Comparison of ENCODE assay signal across 8 mouse cellular contexts in genomic region chr19:4227894-4228678, GRCm38 (mm10). TPM values are rescaled to one million over a fixed set of nuclear protein-coding genes. Genes with fewer than 3 reads are reported as not detected.
DNase-seq lines count a peak whose midpoint lies in the region; ATAC-seq and TF ChIP-seq lines count a peak whose summit lies in the region.
"Had no signal": no experiment of that assay in that cellular context is flagged by ENCODE, and none has a peak within 500 bp of the region (broad histone marks: within the 10 kb centered on the region; RNA-seq: fewer than 3 reads in every experiment).

No protein-coding gene starts in this region.

- no peak overlapping the region for H3K4me3 ChIP-seq in G1E (ENCODE audit: low read depth, low read length)
- no peak overlapping the region for H3K4me3 ChIP-seq in kidney, embryonic 15.5 days (replicated peaks)
- no peak overlapping the region for H3K4me3 ChIP-seq in lung, embryonic 15.5 days
- H3K4me3 ChIP-seq: midbrain, embryonic 12.5 days had no signal

- H3K9ac ChIP-seq in kidney, embryonic 15.5 days: no peak overlapping the region
- H3K9ac ChIP-seq in lung, embryonic 15.5 days: no peak overlapping the region
- H3K9ac ChIP-seq: midbrain, embryonic 12.5 days had no signal

- H3K36me3 ChIP-seq in G1E (replicated peaks): peaks cover 5% of the 10 kb centered on the region
- H3K36me3 ChIP-seq in kidney, embryonic 15.5 days: peaks cover 2% of the 10 kb centered on the region; the same call in 1 of the 2 replicates
- H3K36me3 ChIP-seq in lung, embryonic 15.5 days: no peaks in the 10 kb centered on the region
- H3K36me3 ChIP-seq: midbrain, embryonic 12.5 days had no signal

- no peak for ATAC-seq in G1E (ENCODE audit: extremely low read depth, insufficient number of reproducible peaks, low FRiP score, poor library complexity, severe bottlenecking)
- peak; percentile 26; the same call in 1 of the 2 replicates for ATAC-seq in kidney, embryonic 15.5 days (replicated peaks; ENCODE audit: low FRiP score)
- ATAC-seq in lung, embryonic 15.5 days (ENCODE audit: borderline replicate concordance, extremely low read depth, low FRiP score, low TSS enrichment): no peak

- H3K4me2 ChIP-seq in kidney, embryonic 15.5 days: no peak overlapping the region
- no peak overlapping the region for H3K4me2 ChIP-seq in lung, embryonic 15.5 days
- H3K4me2 ChIP-seq: midbrain, embryonic 12.5 days had no signal

- peaks cover 34% of the 10 kb centered on the region for H3K4me1 ChIP-seq in G1E (ENCODE audit: insufficient read depth, low read depth, low read length)
- peaks cover 50% of the 10 kb centered on the region for H3K4me1 ChIP-seq in kidney, embryonic 15.5 days
- H3K4me1 ChIP-seq in lung, embryonic 15.5 days: peaks cover 25% of the 10 kb centered on the region

- H3K27me3 ChIP-seq in G1E (ENCODE audit: insufficient read depth, low read length): peaks cover 42% of the 10 kb centered on the region
- H3K27me3 ChIP-seq in kidney, embryonic 15.5 days: no peaks in the 10 kb centered on the region; the same call in 1 of the 2 replicates
- H3K27me3 ChIP-seq in lung, embryonic 15.5 days: peaks cover 14% of the 10 kb centered on the region; the same call in 1 of the 2 replicates

- peak; percentile 79 for DNase-seq in CD4-positive helper T cell, adult 2 months (ENCODE audit: low read depth, low spot score)
- DNase-seq in G1E (ENCODE audit: low spot score): no peak
- peak; percentile 82 to 86 for DNase-seq in cerebellum, postnatal 10 days
- peak; percentile 53 to 54 for DNase-seq in gastrocnemius, postnatal 36 days
- peak; percentile 55 for DNase-seq in right cerebral cortex, postnatal 14 days

- H3K27ac ChIP-seq in kidney, embryonic 15.5 days: no peak overlapping the region; the same call in 1 of the 2 replicates
- 0 out of 2 replicates have a peak overlapping the region, but pooled peaks have one; percentile 18 for H3K27ac ChIP-seq in lung, embryonic 15.5 days
- H3K27ac ChIP-seq: midbrain, embryonic 12.5 days had no signal

- WGBS in kidney, embryonic 15.5 days: 17% methylated on average over 8 of the region's 8 CpGs
- 9% methylated on average over 8 of the region's 8 CpGs for WGBS in lung, embryonic 15.5 days

- peak; percentile 91 for TF ChIP-seq CTCF in G1E (IDR thresholded peaks at IDR 0.05; ENCODE audit: low read depth, low read length)

- no peaks in the 10 kb centered on the region for H3K9me3 ChIP-seq in G1E (replicated peaks)
- no peaks in the 10 kb centered on the region for H3K9me3 ChIP-seq in kidney, embryonic 15.5 days (replicated peaks)
- H3K9me3 ChIP-seq in lung, embryonic 15.5 days: no peaks in the 10 kb centered on the region
- H3K9me3 ChIP-seq: midbrain, embryonic 12.5 days had no signal

- intact Hi-C loops in gastrocnemius, postnatal 36 days (cut with DNase I): loop anchor here (1.0 to 10.0 kb wide), 5 partner anchors 21 to 213 kb away; partner anchors contain the start of genes Ndufv1 and Pitpnm1

RNA-seq across cellular contexts. Expression of gene Pold4, which starts 3.6 kb away (rescaled TPM):
- total RNA-seq in G1E (2014; fragmentation: Nextera tagmentation) (98.6 and 104 TPM in 2 replicates), G1E (2017) (66.2 and 89.1 TPM in 2 replicates)
- polyA plus RNA-seq in G1E (2012): 26.4 and 37.1 TPM in 2 replicates
- total RNA-seq in gastrocnemius, postnatal 36 days (2021): 10 to 100 TPM; 16.0 to 21.1 TPM
- 23.2 and 27.4 TPM in 2 replicates for polyA plus RNA-seq in kidney, embryonic 15.5 days (2015; fragmentation: Nextera tagmentation; extraction: Ambion mirVana)
- 27.6 and 32.4 TPM in 2 replicates for polyA plus RNA-seq in lung, embryonic 15.5 days (2015; fragmentation: Nextera tagmentation; extraction: Ambion mirVana)

RNA-seq across cellular contexts. Expression of gene AC109138.7, which starts 13.9 kb away (rescaled TPM):
- total RNA-seq in G1E (2014; fragmentation: Nextera tagmentation) (not detected in 2 replicates), G1E (2017) (not detected in 2 replicates)
- 35.4 TPM in 1 of 2 replicates, not detected in the other for polyA plus RNA-seq in G1E (2012)
- total RNA-seq in gastrocnemius, postnatal 36 days (2021): not detected
- polyA plus RNA-seq in kidney, embryonic 15.5 days (2015; fragmentation: Nextera tagmentation; extraction: Ambion mirVana): not detected in 2 replicates
- not detected in 2 replicates for polyA plus RNA-seq in lung, embryonic 15.5 days (2015; fragmentation: Nextera tagmentation; extraction: Ambion mirVana)
- polyA plus RNA-seq: midbrain, embryonic 12.5 days had no signal

RNA-seq across cellular contexts. Expression of gene Clcf1, which starts 14.0 kb away (rescaled TPM):
- total RNA-seq in G1E (2014; fragmentation: Nextera tagmentation) (not detected in 2 replicates), G1E (2017) (0.06 and 0.27 TPM in 2 replicates)
- polyA plus RNA-seq in G1E (2012): not detected in 2 replicates
- under 1 TPM; 0.52 to 0.61 TPM for total RNA-seq in gastrocnemius, postnatal 36 days (2021)
- 5.1 and 6.8 TPM in 2 replicates for polyA plus RNA-seq in kidney, embryonic 15.5 days (2015; fragmentation: Nextera tagmentation; extraction: Ambion mirVana)
- polyA plus RNA-seq in lung, embryonic 15.5 days (2015; fragmentation: Nextera tagmentation; extraction: Ambion mirVana): 4.7 and 5.5 TPM in 2 replicates

RNA-seq across cellular contexts. Expression of gene Rad9a, which starts 26.6 kb away (rescaled TPM):
- total RNA-seq in G1E (2014; fragmentation: Nextera tagmentation): 61.9 and 93.9 TPM in 2 replicates
- 27.5 and 29.2 TPM in 2 replicates for total RNA-seq in G1E (2017)
- polyA plus RNA-seq in G1E (2012): 31.3 and 33.6 TPM in 2 replicates
- 1 to 10 TPM; 2.3 to 2.9 TPM for total RNA-seq in gastrocnemius, postnatal 36 days (2021)
- 37.2 and 38.2 TPM in 2 replicates for polyA plus RNA-seq in kidney, embryonic 15.5 days (2015; fragmentation: Nextera tagmentation; extraction: Ambion mirVana)
- polyA plus RNA-seq in lung, embryonic 15.5 days (2015; fragmentation: Nextera tagmentation; extraction: Ambion mirVana): 32.5 and 34.7 TPM in 2 replicates

RNA-seq across cellular contexts. Expression of gene Ppp1ca, which starts 36.2 kb away (rescaled TPM):
- total RNA-seq in G1E (2014; fragmentation: Nextera tagmentation) (270 and 304 TPM in 2 replicates), G1E (2017) (565 and 679 TPM in 2 replicates)
- polyA plus RNA-seq in G1E (2012): 547 and 673 TPM in 2 replicates
- total RNA-seq in gastrocnemius, postnatal 36 days (2021): 100 to 1,000 TPM; 196 to 211 TPM
- polyA plus RNA-seq in kidney, embryonic 15.5 days (2015; fragmentation: Nextera tagmentation; extraction: Ambion mirVana): 953 and 971 TPM in 2 replicates
- 974 TPM in 2 replicates for polyA plus RNA-seq in lung, embryonic 15.5 days (2015; fragmentation: Nextera tagmentation; extraction: Ambion mirVana)
